Mouse (Mus musculus): ENCODE data around the gene Prl4a1.
"Not testable (repeated sequence)": the region's sequence is repeated elsewhere in the genome, so short reads cannot be mapped to it uniquely, and the experiment has no call there.

Prl4a1 gene

DNA sequence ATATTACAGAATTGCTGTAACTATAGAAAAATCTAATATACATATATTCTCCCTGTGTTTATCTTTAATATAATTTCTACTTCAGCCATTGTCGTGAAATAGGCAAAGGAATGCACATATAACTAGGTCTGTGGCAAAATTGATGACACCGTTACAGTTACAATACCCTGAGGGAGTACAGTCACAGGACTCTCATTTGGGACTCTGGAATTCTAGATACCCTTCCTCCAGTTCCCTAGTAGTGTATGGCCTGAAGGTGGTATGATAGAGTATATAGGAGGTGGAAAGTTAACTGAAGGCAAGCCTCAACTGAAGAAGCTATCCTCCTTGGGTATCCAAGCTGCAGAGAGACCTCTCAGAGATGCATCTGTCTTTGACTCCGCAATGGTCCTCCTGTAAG lies at the start of gene Prl4a1:
TSS of gene Prl4a1 (plus strand) at position 301 of the 400 bp plus-strand sequence.
- DNase-seq: no peak

DNA sequence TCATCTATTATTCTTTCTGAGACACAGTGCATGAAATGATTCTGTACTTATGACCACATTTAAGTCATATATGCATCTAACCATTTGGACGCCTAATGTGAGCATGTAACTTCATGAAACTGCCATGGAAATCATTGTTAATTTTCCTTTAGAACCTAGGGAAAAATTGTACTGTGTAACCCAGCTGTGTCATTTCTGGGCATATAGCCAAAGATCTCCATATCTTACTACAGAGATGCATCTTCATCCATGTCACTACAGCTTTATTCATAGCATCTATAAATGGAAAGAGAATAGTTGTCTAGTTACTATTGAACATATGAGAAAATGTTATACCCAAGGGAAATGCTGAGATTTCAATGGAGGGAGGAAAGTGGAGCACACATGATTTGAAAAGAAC lies 43.1 kb upstream of the Prl4a1 start:
- no peak for DNase-seq

DNA sequence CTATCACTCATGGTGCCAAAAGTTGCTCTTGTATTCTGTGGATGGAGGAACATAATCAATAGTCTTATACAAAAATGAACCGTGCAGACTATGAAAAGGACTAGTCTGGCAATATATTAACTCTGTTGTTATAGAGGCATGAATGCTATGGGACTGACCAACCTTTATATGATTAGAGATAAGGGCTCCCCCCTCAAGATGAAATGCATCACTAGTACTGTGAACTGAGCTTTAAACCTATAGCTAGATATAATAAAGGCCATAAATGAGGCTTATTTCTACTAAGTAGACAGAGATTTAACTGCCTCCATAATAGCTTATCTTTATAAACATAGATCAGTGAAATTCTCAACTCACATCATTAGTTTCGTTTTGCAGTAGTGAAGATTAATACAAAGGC lies 41.7 kb upstream of the Prl4a1 start:
- DNase-seq: not testable (repeated sequence)

DNA sequence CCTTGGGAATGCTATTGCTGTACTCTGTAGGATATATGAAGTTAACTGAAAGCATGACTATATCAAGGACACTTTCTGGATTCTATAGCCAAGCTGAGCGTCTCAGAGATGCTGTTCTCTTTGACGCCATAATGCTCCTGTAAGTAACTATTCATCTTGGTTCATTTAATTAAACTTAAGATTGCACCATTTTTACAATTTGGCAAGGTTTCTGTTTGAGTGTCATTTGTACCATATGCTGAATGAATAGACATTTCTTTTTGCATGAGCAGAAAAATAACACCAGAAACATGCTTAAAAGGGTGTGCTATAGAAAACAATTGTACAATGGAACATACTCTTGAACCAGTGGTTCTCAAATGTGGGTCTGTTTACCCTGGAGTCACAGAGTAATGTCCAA lies 38.4 kb upstream of the Prl4a1 start:
- no peak for DNase-seq

DNA sequence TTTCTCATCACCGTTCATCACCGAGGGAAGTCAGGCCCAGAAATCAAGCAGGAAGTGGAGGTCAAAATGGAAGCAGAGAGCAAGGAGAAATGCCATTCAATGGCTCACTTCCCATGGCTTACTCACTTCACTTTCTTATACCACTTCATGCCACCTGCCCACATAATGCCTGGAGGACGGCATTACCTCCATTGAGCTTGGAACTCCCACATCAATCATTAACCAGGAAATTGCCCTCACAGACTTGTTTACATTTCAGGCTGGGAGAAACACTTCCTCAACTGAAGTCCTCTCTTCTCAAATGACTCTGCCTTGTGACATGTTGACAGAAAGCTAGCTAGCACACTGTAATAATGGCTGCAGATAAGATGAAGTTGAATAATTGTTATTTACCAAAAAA lies 19.5 kb upstream of the Prl4a1 start:
- DNase-seq: not testable (repeated sequence)

DNA sequence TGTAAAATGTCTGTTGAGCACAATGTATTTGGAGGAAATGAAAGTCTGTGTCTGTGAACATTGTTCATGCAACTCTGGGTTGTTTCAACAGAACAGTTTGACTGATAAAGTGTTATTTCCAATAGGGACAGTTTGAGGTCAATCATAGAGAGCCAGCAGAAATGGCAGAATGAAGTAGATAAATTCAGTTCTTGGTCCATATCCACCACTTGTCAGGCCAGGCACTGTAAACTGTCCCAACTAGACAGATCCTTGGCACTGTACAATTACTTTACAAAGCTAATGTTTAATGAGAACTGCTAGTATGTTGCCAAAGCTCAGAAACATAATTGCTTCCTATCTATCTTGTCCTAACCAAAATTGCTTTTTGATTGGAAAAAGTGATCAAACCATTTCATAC lies 13.3 kb downstream of the Prl4a1 start:
- DNase-seq: no peak

DNA sequence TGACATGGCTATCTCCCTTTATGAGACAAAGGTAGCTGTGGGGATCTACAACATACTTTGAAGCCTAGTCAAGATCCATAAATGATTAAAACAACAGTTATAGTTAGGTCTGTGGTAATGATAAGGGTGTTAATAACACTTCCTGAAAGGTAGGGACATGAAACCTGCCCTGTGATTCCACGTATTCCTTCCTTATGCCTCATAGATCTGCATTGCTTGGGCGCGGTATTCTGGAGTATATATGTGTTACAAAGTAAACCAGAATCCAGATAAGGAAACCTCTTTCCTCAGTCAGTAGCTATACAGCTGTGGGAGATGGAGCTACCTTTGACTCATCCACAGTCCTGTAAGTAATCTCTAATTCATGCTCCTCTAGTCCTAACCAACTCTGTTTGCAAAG lies 53.3 kb downstream of the Prl4a1 start:
- no peak for DNase-seq

Measured in cerebellum, adult 11 months (tissue).